Mouse (Mus musculus): ENCODE results near the gene Vmn1r86. TPM values are rescaled to one million over a fixed set of nuclear protein-coding genes. Genes with fewer than 3 reads are reported as not detected.

The Vmn1r86 gene
- polyA plus RNA-seq, 1 experiment = not detected

GRCm38 (mm10) chr7:13053501-13053900, 66.2 kb downstream of the Vmn1r86 start:
- Histone ChIP-seq H3K27ac (ENCODE audit: control insufficient read depth, insufficient read depth, low read length) (no peak overlapping the region), H3K4me1 (replicated peaks; ENCODE audit: control insufficient read depth, insufficient read depth, low read length) (0 out of 2 replicates have a peak, but pooled peaks cover 2% of the 10 kb centered on the region), H3K27me3 (ENCODE audit: control insufficient read depth, insufficient read depth, low read length) (no peaks in the 10 kb centered on the region), H3K36me3 (ENCODE audit: control insufficient read depth, insufficient read depth, low read length) (no peaks in the 10 kb centered on the region), H3K4me3 (ENCODE audit: control insufficient read depth, insufficient read depth, low read length) (no peak overlapping the region)
- TF ChIP-seq CTCF (IDR thresholded peaks at IDR 0.05; ENCODE audit: borderline replicate concordance, control insufficient read depth, extremely low read depth, insufficient read depth, low read length, poor library complexity) = no peak
- no peak for TF ChIP-seq POLR2A (IDR thresholded peaks at IDR 0.05; ENCODE audit: control insufficient read depth, extremely low read depth, insufficient read depth, low read length, poor library complexity)
- no peak for DNase-seq
- WGBS = 96% methylated on average over 2 of the region's 2 CpGs

- Histone ChIP-seq H3K27me3 (ENCODE audit: control insufficient read depth, insufficient read depth, low read length) (no peaks in the 10 kb centered on the region), H3K4me1 (replicated peaks; ENCODE audit: control insufficient read depth, insufficient read depth, low read length) (0 out of 2 replicates have a peak, but pooled peaks cover 2% of the 10 kb centered on the region), H3K27ac (ENCODE audit: control insufficient read depth, insufficient read depth, low read length) (no peak overlapping the region), H3K4me3 (ENCODE audit: control insufficient read depth, insufficient read depth, low read length) (no peak overlapping the region), H3K36me3 (ENCODE audit: control insufficient read depth, insufficient read depth, low read length) (no peaks in the 10 kb centered on the region)
- 95% methylated on average over 13 of the region's 13 CpGs for WGBS
- TF ChIP-seq POLR2A (IDR thresholded peaks at IDR 0.05; ENCODE audit: control insufficient read depth, extremely low read depth, insufficient read depth, low read length, poor library complexity) (no peak), CTCF (IDR thresholded peaks at IDR 0.05; ENCODE audit: borderline replicate concordance, control insufficient read depth, extremely low read depth, insufficient read depth, low read length, poor library complexity) (no peak)
- DNase-seq = no peak
Observed at GRCm38 (mm10) chr7:13053001-13053400, 66.7 kb downstream of the Vmn1r86 start.

Other genes with a start within 250 kb of the Vmn1r86 start
- 1.7 and 2.2 TPM in 2 replicates for gene Zfp128, start 238.7 kb downstream of the Vmn1r86 start, polyA plus RNA-seq (2012; rRNA removed)
- 14.3 and 14.9 TPM in 2 replicates for gene Zscan22, start 222.1 kb downstream of the Vmn1r86 start, polyA plus RNA-seq (2012; rRNA removed)
- gene Rps5, start 197.6 kb downstream of the Vmn1r86 start, polyA plus RNA-seq (2012; rRNA removed) = 2,545 and 2,907 TPM in 2 replicates
- 1.0 and 1.8 TPM in 2 replicates for gene Rnf225, start 192.5 kb downstream of the Vmn1r86 start, polyA plus RNA-seq (2012; rRNA removed)
- 8.7 and 9.3 TPM in 2 replicates for gene Zfp324, start 154.1 kb downstream of the Vmn1r86 start, polyA plus RNA-seq (2012; rRNA removed)
- 10.8 and 11.4 TPM in 2 replicates for gene Zfp446, start 142.1 kb downstream of the Vmn1r86 start, polyA plus RNA-seq (2012; rRNA removed)
- 0.89 and 3.0 TPM in 2 replicates for gene Slc27a5, start 121.7 kb downstream of the Vmn1r86 start, polyA plus RNA-seq (2012; rRNA removed)
- gene Trim28, start 120.8 kb downstream of the Vmn1r86 start, polyA plus RNA-seq (2012; rRNA removed) = 902 and 905 TPM in 2 replicates
- 78.8 and 127 TPM in 2 replicates for gene Zbtb45, start 109.9 kb downstream of the Vmn1r86 start, polyA plus RNA-seq (2012; rRNA removed)
- 65.6 and 65.7 TPM in 2 replicates for gene Chmp2a, start 85.1 kb downstream of the Vmn1r86 start, polyA plus RNA-seq (2012; rRNA removed)
- 236 and 244 TPM in 2 replicates for gene Ube2m, start 81.6 kb downstream of the Vmn1r86 start, polyA plus RNA-seq (2012; rRNA removed)
- 3.5 and 4.5 TPM in 2 replicates for gene Mzf1, start 65.2 kb downstream of the Vmn1r86 start, polyA plus RNA-seq (2012; rRNA removed)
- not detected in 2 replicates for gene Vmn1r85, start 24.7 kb downstream of the Vmn1r86 start, polyA plus RNA-seq (2012; rRNA removed)
- gene Vmn1r87, start 20.2 kb upstream of the Vmn1r86 start, polyA plus RNA-seq (2012; rRNA removed) = not detected in 2 replicates
- gene Vmn1r88, start 39.7 kb upstream of the Vmn1r86 start, polyA plus RNA-seq (2012; rRNA removed) = not detected in 2 replicates
- gene Vmn1r89, start 93.1 kb upstream of the Vmn1r86 start, polyA plus RNA-seq (2012; rRNA removed) = not detected in 2 replicates
- gene Lig1, start 157.4 kb upstream of the Vmn1r86 start, polyA plus RNA-seq (2012; rRNA removed) = 35.8 and 55.2 TPM in 2 replicates
- 7.4 and 7.8 TPM in 2 replicates for gene Zswim9, start 158.8 kb upstream of the Vmn1r86 start, polyA plus RNA-seq (2012; rRNA removed)
- gene Pla2g4c, start 204.7 kb upstream of the Vmn1r86 start, polyA plus RNA-seq (2012; rRNA removed) = 0.70 and 0.74 TPM in 2 replicates